Mouse (Mus musculus) T-helper 1 cell (primary cell): Measurements from ENCODE around the gene Ifne.

Source experiments
- in situ Hi-C: fragments of 300-600 bp; cut with MboI, MseI; formaldehyde crosslinking; loops from one replicate; pipeline ENCODE4 v1.15.1; 2025; ENCODE audit warnings: high pct_unique_total_duplicates

The Ifne gene

DNA sequence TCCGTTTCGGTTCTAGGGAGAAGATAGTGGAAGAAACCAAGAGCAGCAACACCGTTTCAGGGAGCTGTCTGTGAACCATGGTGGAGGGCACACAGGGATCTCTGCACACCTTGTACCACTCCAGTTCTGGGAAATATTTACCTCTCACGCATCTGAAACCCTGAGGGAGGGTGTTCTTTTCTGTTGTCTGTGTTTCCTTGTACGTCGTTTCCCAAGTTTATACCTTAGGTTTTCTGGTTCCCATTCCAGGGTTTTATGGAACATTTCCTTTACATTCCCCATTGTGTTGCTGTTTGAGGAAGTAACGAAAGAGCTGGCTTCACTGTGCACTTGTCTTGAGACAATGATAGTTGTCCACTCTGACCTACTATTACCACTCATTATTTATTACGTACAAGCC is at the start of gene Ifne:
Gene Ifne (minus strand): TSS at position 101 of the 400 bp plus-strand sequence.
- in situ Hi-C loops, result no loop called here

DNA sequence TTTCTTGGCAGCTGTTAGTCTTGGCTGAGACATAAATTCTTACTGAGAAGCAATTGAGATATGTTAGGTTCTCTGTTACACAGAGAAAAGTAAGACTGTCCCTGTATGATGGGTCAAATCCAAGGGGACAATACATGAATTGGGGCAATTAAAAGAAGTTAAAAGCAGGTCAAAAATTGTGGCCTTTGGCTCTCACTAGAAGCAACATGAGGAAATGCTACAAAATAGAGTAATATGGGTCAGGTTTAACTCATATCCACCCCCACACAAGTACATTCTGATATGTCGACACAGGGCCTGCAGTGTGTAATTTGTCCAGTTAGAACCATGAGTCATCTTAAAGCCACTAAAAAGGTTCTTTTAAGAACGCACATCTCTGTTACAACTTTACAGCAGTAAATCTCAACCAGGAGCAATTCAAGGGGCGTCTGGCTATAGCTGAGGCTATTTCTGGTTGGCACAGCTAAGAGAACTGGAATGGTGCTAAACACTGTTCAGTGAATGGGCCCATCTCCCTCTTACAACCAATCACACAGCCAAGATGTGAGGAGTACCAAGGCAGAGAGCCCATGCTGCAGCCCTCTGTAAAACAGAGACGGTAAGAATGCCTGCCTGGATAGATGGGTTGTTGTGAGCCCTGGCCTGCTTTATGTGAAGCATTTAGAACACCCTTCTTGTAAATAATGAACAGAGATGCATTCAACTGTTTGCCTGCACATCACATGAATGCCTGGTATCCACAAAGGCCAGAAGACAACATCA is 48.5 kb upstream of the Ifne start:
- in situ Hi-C loops, result no loop called here

DNA sequence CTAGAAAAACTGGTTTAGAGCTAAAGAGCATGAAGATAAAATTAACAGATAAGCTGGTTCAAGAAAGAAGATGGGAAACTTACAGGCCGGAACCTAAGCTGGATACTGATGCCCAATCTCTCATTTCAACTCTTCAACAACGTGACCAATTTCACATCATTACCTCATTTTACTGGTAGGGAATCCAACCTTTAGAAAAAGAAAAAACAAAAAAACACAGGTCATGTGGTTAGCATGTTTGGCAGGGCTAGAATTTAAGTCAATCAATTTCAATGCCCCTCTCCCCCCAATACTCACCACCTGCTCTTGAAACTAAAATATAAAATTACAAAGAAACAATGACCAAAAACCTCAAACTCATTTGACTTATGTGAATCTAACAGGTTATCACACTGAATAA is 47.8 kb upstream of the Ifne start:
- in situ Hi-C loops, result no loop called here

- in situ Hi-C loops, result no loop called here
Observed at GRCm38 (mm10) chr4:88926637-88927036, 46.6 kb upstream of the Ifne start.

GRCm38 (mm10) chr4:88926082-88926481 is 46.1 kb upstream of the Ifne start:
- in situ Hi-C loops, result no loop called here

GRCm38 (mm10) chr4:88925456-88925855 is 45.5 kb upstream of the Ifne start:
- in situ Hi-C loops, result no loop called here

DNA sequence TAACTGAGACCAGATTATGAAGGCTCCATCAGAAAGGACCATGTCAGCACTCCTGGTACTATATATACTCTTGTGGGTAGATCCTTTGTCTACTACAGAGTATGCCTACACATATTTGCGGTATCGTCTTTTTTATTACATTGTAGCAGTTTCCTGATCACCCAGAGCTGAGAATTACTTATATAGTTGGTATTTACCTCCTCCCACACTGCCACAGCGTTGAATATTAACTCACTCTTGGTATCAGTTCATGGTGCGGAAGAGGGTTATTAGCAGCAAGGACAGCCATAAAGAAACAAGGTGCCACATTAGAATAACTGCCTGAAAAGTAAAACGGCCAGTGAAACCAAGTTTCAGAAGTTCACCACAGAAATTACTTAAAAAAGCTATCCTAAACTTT is 41.3 kb upstream of the Ifne start:
- in situ Hi-C loops, result no loop called here

- in situ Hi-C loops, result loop anchor here (10.0 kb wide), 1 partner anchor 603 kb away; no protein-coding TSS in a partner anchor
Observed at GRCm38 (mm10) chr4:88917770-88918460, 37.9 kb upstream of the Ifne start.

GRCm38 (mm10) chr4:88916306-88916705 is 36.3 kb upstream of the Ifne start:
- in situ Hi-C loops, result loop anchor here (10.0 kb wide), 1 partner anchor 602 kb away; no protein-coding TSS in a partner anchor

- in situ Hi-C loops, result loop anchor here (10.0 kb wide), 1 partner anchor 599 kb away; no protein-coding TSS in a partner anchor
Observed at GRCm38 (mm10) chr4:88913984-88914383, 34.0 kb upstream of the Ifne start.

DNA sequence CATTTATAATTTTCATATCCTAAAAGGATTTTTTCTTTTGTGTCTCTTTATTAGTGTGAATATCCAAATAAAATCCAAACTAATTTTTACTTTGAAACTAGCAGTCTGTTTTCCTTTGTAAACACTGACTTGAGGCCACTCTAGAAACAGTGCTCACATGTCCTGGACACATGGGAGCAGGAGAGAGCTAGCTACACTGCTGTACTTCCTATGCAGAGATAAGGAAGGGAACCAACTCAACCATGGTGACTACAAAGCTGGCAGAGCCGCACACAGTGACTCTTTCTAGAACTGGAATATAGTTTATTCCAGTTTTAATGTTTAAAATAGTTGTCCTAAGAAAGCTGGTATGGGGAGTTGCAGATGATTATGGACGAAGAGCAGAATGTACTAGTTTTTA is 32.9 kb upstream of the Ifne start:
- in situ Hi-C loops, result loop anchor here (10.0 kb wide), 1 partner anchor 598 kb away; no protein-coding TSS in a partner anchor

- in situ Hi-C loops, result loop anchor here (10.0 kb wide), 1 partner anchor 597 kb away; no protein-coding TSS in a partner anchor
Observed at GRCm38 (mm10) chr4:88912187-88912586, 32.2 kb upstream of the Ifne start.

GRCm38 (mm10) chr4:88909600-88910534 is 29.9 kb upstream of the Ifne start:
- in situ Hi-C loops, result loop anchor here (10.0 kb wide), 1 partner anchor 595 kb away; no protein-coding TSS in a partner anchor

GRCm38 (mm10) chr4:88893201-88893754 is 13.3 kb upstream of the Ifne start:
- in situ Hi-C loops, result no loop called here

- in situ Hi-C loops, result no loop called here
Observed at GRCm38 (mm10) chr4:88888236-88888635, 8.2 kb upstream of the Ifne start.

- in situ Hi-C loops, result no loop called here
Observed at GRCm38 (mm10) chr4:88878772-88879171, 1.2 kb downstream of the Ifne start.

DNA sequence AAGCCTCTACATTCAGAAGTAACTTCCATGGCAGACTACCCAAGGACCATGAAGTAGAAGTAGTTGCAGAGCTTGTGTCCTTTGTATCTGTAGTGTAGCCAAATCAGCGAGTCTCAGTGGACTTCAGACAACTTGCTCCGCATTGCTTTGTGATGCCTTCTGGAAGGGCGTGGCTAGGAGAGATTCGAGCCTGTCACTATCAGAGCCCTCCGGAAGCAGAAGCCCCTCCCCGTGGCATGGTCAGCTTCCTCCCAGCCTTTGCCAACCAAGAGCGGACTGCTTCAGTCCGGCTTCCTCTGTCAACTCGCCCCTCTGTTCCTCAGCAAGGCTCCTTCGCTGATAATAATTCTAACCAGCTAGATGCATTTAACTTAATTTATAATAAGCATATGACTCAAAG is 1.8 kb downstream of the Ifne start:
- in situ Hi-C loops, result no loop called here

DNA sequence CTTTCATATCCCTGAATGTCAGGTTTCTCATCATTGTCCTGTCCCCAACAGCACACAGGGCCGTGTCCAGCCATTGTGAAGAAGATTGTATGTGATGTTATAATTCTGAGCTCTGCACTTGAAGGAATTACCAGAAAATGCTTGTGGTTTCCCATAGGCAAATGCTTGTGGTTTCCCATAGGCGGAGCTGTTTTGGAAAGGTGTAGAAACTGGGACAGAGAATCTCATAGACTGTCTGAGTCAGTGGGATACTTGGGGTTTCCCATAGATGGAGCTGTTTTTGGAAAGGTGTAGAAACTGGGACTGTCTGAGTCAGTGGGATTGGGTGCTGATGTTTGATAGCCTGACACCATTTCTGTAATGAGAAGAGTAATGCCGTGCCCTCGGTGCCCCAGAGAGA is 3.5 kb downstream of the Ifne start:
- in situ Hi-C loops, result no loop called here

- in situ Hi-C loops, result no loop called here
Observed at GRCm38 (mm10) chr4:88875435-88876095, 4.4 kb downstream of the Ifne start.

GRCm38 (mm10) chr4:88872691-88873090 is 7.3 kb downstream of the Ifne start:
- in situ Hi-C loops, result loop anchor here (5.0 kb wide), 1 partner anchor 255 kb away; no protein-coding TSS in a partner anchor
